Mouse (Mus musculus) spleen, adult 12 weeks (tissue): Measurements from ENCODE around the gene Noc2l.
A peak's percentile ranks its signal among the peaks of the same experiment; 100 is the strongest.

Source experiments
- DNase-seq: peaks from one replicate; pipeline ENCODE4 v3.0.0; 2022; ENCODE audit warnings: low spot score

Noc2l gene

DNA sequence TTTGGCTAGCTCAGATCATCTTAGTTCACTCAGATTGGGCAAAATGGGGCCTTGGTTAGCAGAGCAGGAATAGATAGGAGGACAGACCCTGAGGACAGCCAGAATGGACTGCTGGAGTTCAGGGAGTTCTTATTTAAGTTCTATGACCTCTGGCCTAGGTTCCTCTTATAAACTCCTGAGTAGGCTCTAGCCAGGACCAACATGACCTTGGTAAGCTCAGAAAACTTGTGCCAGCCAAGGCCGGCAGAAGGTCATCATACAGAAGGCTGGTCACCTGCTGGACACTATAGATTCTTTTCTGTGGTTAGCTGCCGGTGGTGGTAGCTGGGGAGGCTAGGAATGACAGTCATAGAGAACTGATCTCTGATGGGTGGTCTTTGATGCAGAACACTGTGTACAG lies 19.6 kb upstream of the Noc2l start:
- DNase-seq: no peak

DNA sequence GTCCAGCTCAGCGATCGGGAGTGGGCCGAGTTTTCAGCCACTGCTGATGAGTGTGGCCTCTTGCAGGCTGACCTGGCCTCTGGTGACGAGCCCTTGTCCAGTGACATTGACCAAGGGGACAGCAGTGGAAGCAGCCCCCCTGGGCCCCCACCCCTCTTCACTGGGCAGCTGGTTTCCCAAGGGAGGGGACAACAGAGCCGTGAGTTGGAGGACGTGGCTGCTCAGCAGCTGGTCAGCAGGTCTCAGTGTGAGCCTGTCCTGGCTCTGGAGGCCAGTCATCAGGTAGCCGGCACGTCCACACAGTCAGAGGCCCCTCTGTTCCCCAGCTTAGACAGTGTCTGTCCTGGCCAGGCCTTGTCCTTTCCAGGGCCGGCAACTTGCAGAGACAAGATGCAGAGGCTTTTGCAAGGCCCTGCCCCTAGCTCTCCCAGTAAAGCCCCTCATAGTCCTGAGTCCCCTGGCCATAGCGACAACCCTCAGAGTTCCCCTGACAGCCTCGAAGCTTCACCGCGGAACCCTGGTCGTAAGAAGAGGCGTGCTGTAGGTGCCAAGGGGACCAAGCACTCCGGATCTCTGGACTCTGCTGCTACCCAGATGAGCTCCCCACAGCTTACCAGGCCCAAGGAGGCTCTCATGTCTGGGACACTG lies 18.7 kb upstream of the Noc2l start:
- no peak for DNase-seq

DNA sequence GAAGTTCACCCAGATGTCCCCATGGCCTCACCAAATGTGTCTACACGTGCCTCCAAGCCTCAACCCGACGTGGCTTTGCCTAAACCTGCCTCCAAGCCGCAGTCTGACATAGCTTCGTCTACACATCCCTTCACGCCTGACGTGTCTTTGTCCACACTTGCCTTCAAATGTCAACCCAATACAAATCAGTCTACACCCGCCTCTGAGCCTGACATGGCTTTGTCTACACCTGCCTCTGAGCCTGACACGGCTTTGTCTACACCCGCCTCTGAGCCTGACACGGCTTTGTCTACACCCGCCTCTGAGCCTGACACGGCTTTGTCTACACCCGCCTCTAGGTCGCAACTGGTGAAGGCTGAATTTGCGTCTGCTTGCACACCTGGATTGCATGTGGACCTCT lies 18.0 kb upstream of the Noc2l start:
- DNase-seq: no peak

DNA sequence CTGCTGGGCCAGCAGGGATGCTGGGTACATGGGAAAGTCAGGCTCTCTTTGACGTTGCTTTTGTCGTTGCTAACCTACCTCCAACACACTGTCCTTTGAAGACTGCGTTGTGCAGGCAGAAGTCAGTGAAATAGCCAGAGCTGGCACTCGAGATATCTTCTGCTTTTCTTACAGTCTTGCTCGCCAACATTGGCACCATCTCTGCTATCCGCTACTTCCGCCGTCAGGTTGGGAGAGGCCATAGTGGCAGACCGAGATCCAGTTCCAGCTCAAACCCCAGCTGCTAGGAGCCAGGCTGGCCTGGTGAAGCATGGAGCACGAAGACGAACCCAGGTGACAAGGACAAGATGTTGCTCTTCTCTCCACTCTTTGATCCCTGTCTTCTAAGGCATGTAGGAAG lies 15.9 kb upstream of the Noc2l start:
- DNase-seq: no peak

DNA sequence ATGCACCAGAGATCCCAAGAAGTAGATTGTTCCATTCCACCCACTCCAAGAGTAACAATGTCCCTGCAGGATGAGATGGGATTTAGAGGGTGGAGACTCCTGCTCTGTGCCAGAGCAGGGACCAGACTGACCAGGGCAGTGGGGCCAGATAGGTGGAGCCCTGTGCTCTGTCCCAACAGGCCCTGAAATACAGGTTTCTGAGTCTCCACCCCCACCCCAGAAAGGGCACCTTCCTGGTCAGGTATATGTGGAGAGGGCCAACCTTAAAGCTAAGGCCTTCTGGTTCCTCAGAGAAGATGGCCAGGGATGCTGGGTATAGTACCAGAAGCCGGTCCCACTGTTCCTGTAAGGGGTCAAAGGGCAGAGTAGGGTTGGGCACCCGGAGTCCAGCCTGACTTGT lies 11.5 kb upstream of the Noc2l start:
- DNase-seq: no peak

DNA sequence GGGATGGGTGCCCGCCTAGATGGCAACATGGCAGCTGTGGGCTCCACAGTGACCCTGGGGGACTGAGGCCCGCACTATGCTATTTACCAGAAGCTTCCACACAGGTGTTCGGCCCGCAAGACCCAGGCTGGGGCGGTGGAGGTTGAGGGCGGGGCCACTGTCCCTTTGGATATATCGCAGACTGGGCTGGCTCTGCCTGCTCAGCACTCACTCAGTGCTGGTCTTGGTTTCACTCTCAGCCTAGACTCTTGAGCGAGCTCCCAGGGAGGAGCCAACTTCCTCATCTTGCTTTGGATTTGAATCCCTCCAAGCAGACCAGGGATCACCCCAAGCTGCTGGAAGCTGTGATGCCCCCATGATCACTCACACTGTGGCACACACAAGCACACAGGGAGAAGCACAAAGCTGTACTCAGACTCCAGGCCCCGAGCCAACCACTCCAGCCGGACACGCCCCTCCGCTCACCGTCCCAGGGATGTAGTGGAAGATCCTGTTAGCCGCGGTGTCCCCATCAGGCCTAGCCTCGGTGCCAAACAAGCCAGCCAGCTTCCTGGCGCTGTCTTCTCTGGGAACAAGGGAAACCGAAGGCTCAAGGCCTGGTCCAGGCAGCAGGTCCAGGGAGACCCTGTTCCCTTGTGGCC lies 7.9 kb upstream of the Noc2l start:
- DNase-seq: no peak

DNA sequence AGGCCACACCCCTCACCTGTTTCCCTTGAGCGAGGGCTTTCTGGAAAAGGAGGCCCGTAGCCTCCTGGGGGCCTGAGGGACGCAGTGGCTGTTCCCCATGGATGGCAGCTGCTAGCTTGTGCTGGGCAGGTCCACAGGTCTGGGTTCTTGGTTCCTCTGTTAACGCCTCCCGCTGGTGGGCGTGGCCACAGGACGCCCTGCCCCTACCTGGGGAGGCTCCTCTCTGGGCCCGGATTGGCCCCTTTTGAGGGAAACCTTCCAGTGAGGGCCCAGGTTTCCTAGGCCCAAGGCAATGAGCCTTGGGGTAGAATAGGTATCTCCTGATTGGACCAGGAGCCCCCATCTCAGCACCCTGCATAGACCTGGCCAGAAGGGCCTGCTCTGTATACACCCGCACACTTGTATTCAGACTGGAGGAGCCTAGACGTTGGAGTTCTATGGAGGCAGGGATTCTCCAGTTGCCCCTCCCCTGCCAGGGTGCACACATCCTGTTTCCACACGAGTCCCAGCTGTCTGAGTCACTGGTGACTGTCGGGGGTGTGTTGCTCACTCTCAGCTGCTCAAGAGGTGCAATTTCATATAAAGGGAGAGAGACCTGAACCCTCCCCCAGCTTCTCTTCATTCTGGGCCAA lies 7.3 kb upstream of the Noc2l start:
- DNase-seq: no peak

DNA sequence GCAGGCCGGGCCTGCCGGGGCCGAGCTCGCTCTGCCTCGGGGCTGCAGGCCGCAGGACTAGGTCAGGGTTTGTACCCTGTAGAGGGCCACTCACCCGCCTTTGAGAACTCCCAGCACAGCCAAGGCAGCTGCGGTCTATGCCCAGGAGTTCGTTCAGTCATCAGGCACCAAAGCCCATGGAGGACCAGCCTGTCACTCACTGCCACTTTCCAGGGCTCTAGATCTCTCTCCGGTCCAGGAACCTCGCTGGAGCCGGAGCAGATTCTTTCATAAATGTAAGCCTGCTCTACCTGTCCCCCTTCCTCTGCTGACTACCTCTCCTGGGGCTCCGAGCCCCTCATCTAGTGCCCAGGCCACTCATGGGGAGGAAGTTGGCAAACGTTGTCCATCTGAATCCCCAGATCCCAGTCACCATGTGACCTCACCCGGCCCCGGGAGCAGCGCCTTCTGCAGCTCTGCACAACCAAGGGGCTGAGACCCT lies 1.7 kb upstream of the Noc2l start:
- DNase-seq: no peak

DNA sequence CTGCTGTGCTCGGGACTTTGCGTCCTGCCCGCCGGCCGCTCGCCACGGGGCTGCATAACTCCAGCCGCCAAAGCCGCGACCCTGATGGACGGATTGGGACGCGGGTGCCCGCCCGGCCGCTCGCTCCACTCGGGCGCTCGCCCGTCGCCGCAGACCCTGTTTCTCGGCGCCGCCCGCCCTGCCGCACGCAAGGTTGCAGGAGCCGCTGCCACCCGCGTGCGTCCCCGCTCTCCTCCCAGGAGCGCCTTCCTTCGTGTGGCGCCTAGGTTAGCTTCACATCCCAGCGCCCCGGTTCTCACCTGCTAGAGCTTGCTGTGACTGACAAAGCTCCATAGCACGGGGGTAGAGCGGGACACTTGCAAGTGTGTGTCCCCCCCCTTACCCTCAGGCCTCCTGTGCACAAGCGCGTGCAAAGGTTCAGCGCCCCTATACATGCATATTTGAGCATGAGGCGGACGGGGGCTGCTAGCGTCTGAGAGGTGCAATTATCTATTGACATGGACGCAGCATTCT lies 1.1 kb upstream of the Noc2l start, which contains the start of gene Plekhn1:
TSS of gene Plekhn1 (minus strand) at position 157 of the 513 bp plus-strand sequence.
- peak; percentile 57 for DNase-seq

DNA sequence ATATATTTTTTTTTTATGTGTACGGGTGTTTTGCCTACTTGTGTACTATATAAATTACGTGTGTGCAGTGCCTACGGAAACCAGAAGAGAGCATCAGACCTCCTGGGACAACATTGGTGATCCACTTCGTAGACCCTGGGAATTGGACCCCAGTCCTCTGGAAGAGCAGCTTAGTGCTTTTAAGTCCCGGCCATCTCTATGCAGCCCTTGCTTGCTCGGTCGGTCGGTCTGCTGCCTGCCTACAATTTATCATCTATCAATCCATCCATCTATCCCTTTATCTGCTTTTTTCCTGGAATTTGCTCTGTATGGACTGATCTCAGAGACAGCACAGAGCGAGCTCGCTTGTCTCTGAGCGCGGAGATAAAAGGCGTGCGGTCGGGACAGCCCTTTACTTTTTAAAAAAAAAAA lies 445 bp upstream of the Noc2l start:
- no peak for DNase-seq

DNA sequence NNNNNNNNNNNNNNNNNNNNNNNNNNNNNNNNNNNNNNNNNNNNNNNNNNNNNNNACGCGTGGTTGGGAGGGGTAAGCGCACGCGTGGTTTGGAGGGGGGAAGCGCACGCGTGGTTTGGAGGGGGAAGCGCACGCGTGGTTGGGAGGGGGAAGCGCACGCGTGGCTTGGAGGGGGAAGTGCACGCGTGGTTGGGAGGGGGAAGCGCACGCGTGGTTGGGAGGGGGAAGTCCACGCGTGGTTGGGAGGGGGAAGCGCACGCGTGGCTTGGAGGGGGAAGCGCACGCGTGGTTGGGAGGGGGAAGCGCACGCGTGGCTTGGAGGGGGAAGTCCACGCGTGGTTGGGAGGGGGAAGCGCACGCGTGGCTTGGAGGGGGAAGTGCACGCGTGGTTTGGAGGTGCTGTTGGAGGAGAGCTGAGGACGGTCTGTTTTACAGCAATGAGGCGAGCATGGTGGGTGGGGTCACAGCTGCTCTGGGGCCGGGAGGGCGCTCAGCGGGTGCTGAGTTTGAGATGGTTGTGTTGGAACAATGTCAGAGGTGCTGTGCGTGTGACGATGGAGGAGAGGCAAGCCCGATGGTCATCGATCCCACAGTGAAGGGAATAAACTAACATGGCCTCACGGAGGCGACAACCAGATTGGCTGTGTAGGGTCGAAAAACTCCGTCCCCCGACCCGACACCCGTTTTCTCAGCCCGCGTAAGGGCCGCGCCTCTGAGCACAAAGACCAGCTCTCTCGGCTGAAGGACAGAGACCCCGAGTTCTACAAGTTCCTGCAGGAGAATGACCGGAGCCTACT lies 1.0 kb downstream of the Noc2l start:
- no peak for DNase-seq

DNA sequence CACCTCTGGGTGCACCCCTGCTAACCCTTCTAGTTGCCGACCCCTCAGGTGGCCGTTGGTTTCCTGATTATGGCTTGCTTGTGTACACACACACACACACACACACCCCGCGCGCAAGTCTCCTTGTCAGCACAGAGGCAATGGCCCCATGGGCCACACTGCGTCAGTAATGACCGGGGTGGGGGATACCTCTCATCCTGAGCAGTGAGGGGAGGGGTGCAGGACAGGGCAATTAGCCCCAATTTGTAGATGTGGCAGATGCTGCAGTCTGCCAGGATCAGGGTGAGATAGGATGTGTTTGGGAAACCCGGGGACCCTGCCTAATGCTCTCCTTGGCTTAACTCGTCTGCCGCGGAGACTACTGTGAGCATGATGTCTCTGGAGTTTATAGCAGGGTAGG lies 13.8 kb downstream of the Noc2l start:
- no peak for DNase-seq

DNA sequence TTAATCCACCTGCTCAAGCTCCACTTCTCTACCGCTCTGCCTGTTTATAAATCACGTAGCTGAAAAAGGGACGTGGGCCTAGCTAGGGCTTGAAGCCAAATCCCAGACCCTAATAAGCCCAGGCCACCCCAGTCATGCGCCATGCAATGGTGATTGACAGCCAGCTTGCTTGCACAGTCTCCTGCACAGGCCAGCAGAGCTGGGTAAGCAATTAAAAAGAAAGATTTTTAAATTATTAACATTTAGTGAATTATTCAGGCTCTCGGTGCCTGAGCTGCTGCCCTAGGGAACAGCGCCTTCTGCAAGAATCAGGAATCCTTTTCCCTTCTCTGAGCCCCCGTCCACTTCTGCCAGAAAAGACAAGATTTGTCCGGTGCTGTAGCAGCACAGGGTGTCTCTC lies 15.3 kb downstream of the Noc2l start:
- no peak for DNase-seq

DNA sequence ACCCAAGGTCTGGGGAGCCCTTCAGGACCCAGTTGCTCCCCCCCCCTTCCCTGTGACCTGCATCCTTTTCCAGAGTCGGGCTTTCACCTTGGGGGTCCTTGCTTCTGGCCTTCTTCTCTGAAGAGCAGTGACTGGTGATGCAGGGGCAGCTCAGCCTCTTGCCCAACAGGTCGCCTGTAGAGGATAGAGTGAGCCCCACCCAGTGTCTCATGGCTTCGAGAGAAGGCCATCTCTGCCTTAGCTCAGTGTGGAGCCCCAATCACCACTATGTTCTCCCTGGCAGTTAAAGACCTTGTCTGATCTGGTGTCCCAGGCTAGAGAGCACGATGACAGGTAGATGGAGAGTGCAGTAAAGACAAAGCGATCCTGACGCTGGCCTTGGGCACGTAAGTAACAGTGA lies 16.3 kb downstream of the Noc2l start:
- no peak for DNase-seq

DNA sequence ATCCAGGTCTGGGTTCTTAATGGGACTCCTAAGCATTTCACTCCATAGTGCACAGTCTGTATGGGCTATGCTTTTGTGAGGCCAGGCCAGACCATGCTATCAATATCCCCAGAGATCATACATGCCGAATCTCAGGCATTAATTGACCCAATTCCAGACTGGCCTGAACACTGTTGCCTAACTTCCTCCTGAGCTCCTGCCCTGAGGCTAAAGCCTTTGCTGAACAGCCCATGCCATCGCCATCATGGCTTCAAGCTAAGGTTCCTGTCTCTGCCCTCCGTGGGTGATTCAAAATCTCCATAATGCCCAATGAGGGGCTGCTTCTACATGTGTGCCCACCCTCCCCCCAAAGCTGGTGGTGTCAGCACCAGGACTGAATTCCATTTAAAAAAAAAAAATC lies 16.8 kb downstream of the Noc2l start:
- DNase-seq: no peak

DNA sequence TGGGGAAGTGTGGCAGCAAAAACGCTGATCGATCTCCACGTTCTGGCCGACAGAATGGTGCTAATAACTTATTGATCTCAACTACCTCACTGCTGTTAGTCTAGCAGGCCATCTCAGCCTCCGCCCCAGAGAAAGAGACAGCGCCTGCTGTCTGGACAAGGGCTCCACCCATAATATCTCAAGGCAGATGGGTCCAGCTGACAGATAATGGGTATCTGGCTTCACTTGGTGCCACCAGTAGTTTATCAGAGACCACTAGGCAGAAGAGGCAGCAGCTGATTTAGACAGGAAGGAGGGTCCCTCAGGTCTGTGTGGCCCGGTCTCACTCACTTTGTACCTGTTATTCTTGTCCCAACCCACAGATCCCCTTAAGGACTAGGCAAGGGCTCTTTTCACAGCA lies 17.2 kb downstream of the Noc2l start:
- DNase-seq: no peak

DNA sequence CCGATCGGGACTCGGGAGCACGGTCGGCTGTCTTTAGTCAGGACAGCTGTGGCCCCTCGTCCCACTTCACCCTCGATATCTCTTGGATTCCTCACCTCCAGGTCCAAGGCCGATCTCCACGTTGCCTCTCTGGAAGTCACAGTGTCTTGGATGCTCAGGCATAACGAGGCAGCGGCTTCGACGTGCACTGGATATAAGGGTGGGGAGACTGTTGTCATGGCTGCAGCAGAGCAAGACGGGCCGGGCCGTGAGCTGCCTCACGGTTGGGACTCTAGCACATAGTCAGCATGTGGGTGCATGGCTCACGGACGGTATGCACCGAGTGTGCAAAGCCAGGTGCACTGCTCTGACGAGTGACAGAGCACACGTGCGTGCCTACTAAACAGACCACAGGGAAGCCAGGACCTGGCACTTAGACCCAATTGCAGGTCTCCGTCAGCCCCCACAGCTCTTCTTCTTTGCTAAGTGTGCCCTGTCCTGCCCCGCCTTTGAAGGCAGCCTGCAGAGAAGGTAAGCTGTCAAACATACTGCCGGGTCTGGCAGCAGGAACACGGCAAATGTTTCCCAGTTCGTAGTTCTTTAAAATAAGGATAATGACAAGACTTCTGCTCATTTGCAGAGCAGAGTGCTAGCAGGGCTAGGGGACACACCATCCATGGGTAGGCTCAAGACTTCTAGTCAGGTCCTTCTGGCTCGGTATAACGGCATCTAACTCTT lies 18.7 kb downstream of the Noc2l start:
- DNase-seq: peak; percentile 23

DNA sequence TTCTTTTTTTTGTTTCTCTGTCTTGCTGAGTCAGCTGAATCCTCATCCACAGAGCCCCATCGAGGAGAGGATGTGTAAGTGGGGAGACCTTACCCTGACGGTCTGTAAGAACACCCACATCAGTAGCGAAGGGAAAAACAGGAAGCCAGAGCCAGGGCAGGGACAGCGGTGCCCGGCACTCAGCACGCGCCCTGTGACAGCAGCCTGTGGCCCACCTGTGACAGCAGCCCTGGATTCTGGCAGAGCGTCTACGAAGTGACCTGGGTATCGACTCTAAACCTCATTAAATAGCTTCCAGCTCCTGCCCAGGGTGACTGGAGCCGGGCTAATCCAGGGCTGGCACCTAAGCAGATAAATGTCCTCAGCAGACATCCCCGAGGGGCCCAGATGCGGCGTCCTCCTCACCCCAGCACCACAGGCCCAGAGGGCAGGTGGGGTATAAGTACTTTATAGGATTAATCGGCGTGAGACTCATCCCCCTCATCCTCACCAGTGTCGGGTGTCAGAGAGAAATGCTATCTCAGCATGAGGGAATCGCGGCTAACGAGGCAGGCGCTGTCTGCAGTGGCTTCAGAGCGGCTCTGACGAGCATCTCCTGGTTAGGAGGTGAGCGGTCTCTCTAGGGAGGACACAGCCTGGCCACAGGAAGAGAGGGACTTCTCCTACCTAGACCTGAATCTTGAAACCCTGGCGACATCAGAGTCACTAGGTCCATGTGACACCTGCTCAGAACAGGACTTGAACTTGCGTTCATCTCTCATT lies 19.4 kb downstream of the Noc2l start, which contains the start of gene Samd11:
TSS of gene Samd11 (minus strand) at position 580 of the 762 bp plus-strand sequence.
- DNase-seq: no peak
